Mouse (Mus musculus): Measurements from ENCODE around the gene Oxld1.

GRCm38 (mm10) chr11:120423569-120424295 is 34.1 kb downstream of the Oxld1 start:
- TF ChIP-seq CTCF (conservative IDR thresholded peaks at IDR 0.05 in 1 of 2, IDR thresholded peaks at IDR 0.05 in 1 of 2; ENCODE audit: low read depth in 2 of 2, low read length in 2 of 2) (peak; percentile 85), POLR2A (IDR thresholded peaks at IDR 0.05; ENCODE audit: low read depth, low read length) (no peak), TBP (conservative IDR thresholded peaks at IDR 0.05; ENCODE audit: low read depth, low read length) (no peak), ZC3H11A (IDR thresholded peaks at IDR 0.05; ENCODE audit: low read depth, low read length) (no peak), NRF1 (IDR thresholded peaks at IDR 0.05; ENCODE audit: low read depth, low read length) (no peak), RAD21 (IDR thresholded peaks at IDR 0.05; ENCODE audit: low read depth, low read length) (peak; percentile 57), ZNF384 (IDR thresholded peaks at IDR 0.05; ENCODE audit: low read depth, low read length) (no peak), BHLHE40 (IDR thresholded peaks at IDR 0.05; ENCODE audit: low read depth, low read length) (no peak), MAX (IDR thresholded peaks at IDR 0.05; ENCODE audit: low read length) (no peak), EP300 (IDR thresholded peaks at IDR 0.05; ENCODE audit: low read length) (no peak), NELFE (IDR thresholded peaks at IDR 0.05; ENCODE audit: low read depth, low read length) (no peak), MYC (IDR thresholded peaks at IDR 0.05; ENCODE audit: low read depth, low read length) (no peak)

Data from CH12.LX (cell line).